Mouse (Mus musculus): ENCODE results near the gene Mob2. TPM values are rescaled to one million over a fixed set of nuclear protein-coding genes. Genes with fewer than 3 reads are reported as not detected.
A peak's percentile ranks its signal among the peaks of the same experiment; 100 is the strongest.

Mob2 gene
- total RNA-seq, 2 experiments from 2014 or later: 37.3 to 41.5 TPM

- no peak for ATAC-seq (replicated peaks; ENCODE audit: low FRiP score, low TSS enrichment, poor library complexity, severe bottlenecking)
These were observed 20.9 kb upstream of the Mob2 start for GRCm38 (mm10) chr7:142081736-142082135.

GRCm38 (mm10) chr7:142080876-142081275 lies 20.0 kb upstream of the Mob2 start:
- no peak for ATAC-seq (replicated peaks; ENCODE audit: low FRiP score, low TSS enrichment, poor library complexity, severe bottlenecking)

GRCm38 (mm10) chr7:142079365-142079764 lies 18.5 kb upstream of the Mob2 start:
- no peak for ATAC-seq (replicated peaks; ENCODE audit: low FRiP score, low TSS enrichment, poor library complexity, severe bottlenecking)

- no peak for ATAC-seq (replicated peaks; ENCODE audit: low FRiP score, low TSS enrichment, poor library complexity, severe bottlenecking)
These were observed 16.3 kb upstream of the Mob2 start for GRCm38 (mm10) chr7:142077138-142077537.

- ATAC-seq (replicated peaks; ENCODE audit: low FRiP score, low TSS enrichment, poor library complexity, severe bottlenecking): no peak
These were observed 13.5 kb upstream of the Mob2 start for GRCm38 (mm10) chr7:142074146-142074886.

- no peak for ATAC-seq (replicated peaks; ENCODE audit: low FRiP score, low TSS enrichment, poor library complexity, severe bottlenecking)
These were observed 10.9 kb upstream of the Mob2 start for GRCm38 (mm10) chr7:142071717-142072116.

- ATAC-seq (replicated peaks; ENCODE audit: low FRiP score, low TSS enrichment, poor library complexity, severe bottlenecking): peak; percentile 73
These were observed 10.3 kb upstream of the Mob2 start for GRCm38 (mm10) chr7:142071212-142071578.

- peak; percentile 95 for ATAC-seq (replicated peaks; ENCODE audit: low FRiP score, low TSS enrichment, poor library complexity, severe bottlenecking)
These were observed 9.8 kb upstream of the Mob2 start for GRCm38 (mm10) chr7:142070458-142071211.

GRCm38 (mm10) chr7:142068429-142068828 lies 7.6 kb upstream of the Mob2 start:
- no peak for ATAC-seq (replicated peaks; ENCODE audit: low FRiP score, low TSS enrichment, poor library complexity, severe bottlenecking)

- ATAC-seq (replicated peaks; ENCODE audit: low FRiP score, low TSS enrichment, poor library complexity, severe bottlenecking): peak; percentile 11; the same call in 1 of the 2 replicates
These were observed 507 bp downstream of the Mob2 start for GRCm38 (mm10) chr7:142060185-142060930.

- peak; percentile 38 for ATAC-seq (replicated peaks; ENCODE audit: low FRiP score, low TSS enrichment, poor library complexity, severe bottlenecking)
These were observed 1.8 kb downstream of the Mob2 start for GRCm38 (mm10) chr7:142059024-142059423.

- no peak for ATAC-seq (replicated peaks; ENCODE audit: low FRiP score, low TSS enrichment, poor library complexity, severe bottlenecking)
These were observed 3.7 kb downstream of the Mob2 start for GRCm38 (mm10) chr7:142057121-142057520.

- no peak for ATAC-seq (replicated peaks; ENCODE audit: low FRiP score, low TSS enrichment, poor library complexity, severe bottlenecking)
These were observed 4.2 kb downstream of the Mob2 start for GRCm38 (mm10) chr7:142056601-142057061.

- no peak for ATAC-seq (replicated peaks; ENCODE audit: low FRiP score, low TSS enrichment, poor library complexity, severe bottlenecking)
These were observed 5.4 kb downstream of the Mob2 start for GRCm38 (mm10) chr7:142055431-142055830.

GRCm38 (mm10) chr7:142050536-142050935 lies 10.3 kb downstream of the Mob2 start:
- no peak for ATAC-seq (replicated peaks; ENCODE audit: low FRiP score, low TSS enrichment, poor library complexity, severe bottlenecking)

- no peak for ATAC-seq (replicated peaks; ENCODE audit: low FRiP score, low TSS enrichment, poor library complexity, severe bottlenecking)
These were observed 14.9 kb downstream of the Mob2 start for GRCm38 (mm10) chr7:142045932-142046331.

- ATAC-seq (replicated peaks; ENCODE audit: low FRiP score, low TSS enrichment, poor library complexity, severe bottlenecking): no peak
These were observed 15.5 kb downstream of the Mob2 start for GRCm38 (mm10) chr7:142045344-142045743.

- no peak for ATAC-seq (replicated peaks; ENCODE audit: low FRiP score, low TSS enrichment, poor library complexity, severe bottlenecking)
These were observed 20.1 kb downstream of the Mob2 start for GRCm38 (mm10) chr7:142040756-142041155.

GRCm38 (mm10) chr7:142037553-142038170 lies 23.2 kb downstream of the Mob2 start:
- ATAC-seq (replicated peaks; ENCODE audit: low FRiP score, low TSS enrichment, poor library complexity, severe bottlenecking): peak; percentile 89
